Mouse (Mus musculus): ENCODE results near the gene Osbpl3. TPM values are rescaled to one million over a fixed set of nuclear protein-coding genes. Genes with fewer than 3 reads are reported as not detected.

The Osbpl3 gene
- polyA plus RNA-seq, 1 experiment: not detected

- no peak overlapping the region for H3K27ac ChIP-seq (ENCODE audit: insufficient read depth, low read depth, low read length)
- H3K4me1 ChIP-seq (ENCODE audit: control insufficient read depth, insufficient read depth, low read length): 0 out of 2 replicates have a peak, but pooled peaks cover 2% of the 10 kb centered on the region
- no peak for TF ChIP-seq POLR2A (IDR thresholded peaks at IDR 0.05; ENCODE audit: insufficient read depth, low read depth, low read length)
- no peak for TF ChIP-seq CTCF (IDR thresholded peaks at IDR 0.05; ENCODE audit: insufficient read depth, low read depth, low read length)
- no peak overlapping the region for H3K4me3 ChIP-seq (ENCODE audit: insufficient read depth, low read depth, low read length)
- WGBS: 89% methylated on average over 2 of the region's 2 CpGs
Measured at GRCm38 (mm10) chr6:50437815-50438214, 18.2 kb downstream of the Osbpl3 start.

- TF ChIP-seq POLR2A (IDR thresholded peaks at IDR 0.05; ENCODE audit: insufficient read depth, low read depth, low read length) (no peak), CTCF (IDR thresholded peaks at IDR 0.05; ENCODE audit: insufficient read depth, low read depth, low read length) (no peak)
- WGBS: 51% methylated on average over 2 of the region's 2 CpGs
Measured at GRCm38 (mm10) chr6:50436661-50437060, 19.3 kb downstream of the Osbpl3 start.

GRCm38 (mm10) chr6:50432491-50432890 lies 23.5 kb downstream of the Osbpl3 start:
- 30% methylated on average over 5 of the region's 5 CpGs for WGBS
- Histone ChIP-seq H3K4me1 (ENCODE audit: control insufficient read depth, insufficient read depth, low read length) (0 out of 2 replicates have a peak, but pooled peaks cover 2% of the 10 kb centered on the region), H3K27ac (ENCODE audit: insufficient read depth, low read depth, low read length) (no peak overlapping the region), H3K4me3 (ENCODE audit: insufficient read depth, low read depth, low read length) (no peak overlapping the region)
- TF ChIP-seq CTCF (IDR thresholded peaks at IDR 0.05; ENCODE audit: insufficient read depth, low read depth, low read length): no peak
- TF ChIP-seq POLR2A (IDR thresholded peaks at IDR 0.05; ENCODE audit: insufficient read depth, low read depth, low read length): no peak

More at GRCm38 (mm10) chr6:50436661-50437060, 19.3 kb downstream of the Osbpl3 start:
- Histone ChIP-seq H3K27ac (ENCODE audit: insufficient read depth, low read depth, low read length) (no peak overlapping the region), H3K4me3 (ENCODE audit: insufficient read depth, low read depth, low read length) (no peak overlapping the region), H3K4me1 (ENCODE audit: control insufficient read depth, insufficient read depth, low read length) (0 out of 2 replicates have a peak, but pooled peaks cover 2% of the 10 kb centered on the region)

GRCm38 (mm10) chr6:50429299-50429698 lies 26.7 kb downstream of the Osbpl3 start:
- WGBS: 95% methylated on average over 7 of the region's 7 CpGs
- H3K27ac ChIP-seq (ENCODE audit: insufficient read depth, low read depth, low read length): no peak overlapping the region
- H3K4me1 ChIP-seq (ENCODE audit: control insufficient read depth, insufficient read depth, low read length): 0 out of 2 replicates have a peak, but pooled peaks cover 2% of the 10 kb centered on the region
- no peak overlapping the region for H3K4me3 ChIP-seq (ENCODE audit: insufficient read depth, low read depth, low read length)
- TF ChIP-seq POLR2A (IDR thresholded peaks at IDR 0.05; ENCODE audit: insufficient read depth, low read depth, low read length) (no peak), CTCF (IDR thresholded peaks at IDR 0.05; ENCODE audit: insufficient read depth, low read depth, low read length) (no peak)

- TF ChIP-seq CTCF (IDR thresholded peaks at IDR 0.05; ENCODE audit: insufficient read depth, low read depth, low read length) (no peak), POLR2A (IDR thresholded peaks at IDR 0.05; ENCODE audit: insufficient read depth, low read depth, low read length) (no peak)
- H3K4me1 ChIP-seq (ENCODE audit: control insufficient read depth, insufficient read depth, low read length): no peaks in the 10 kb centered on the region
- no peak overlapping the region for H3K4me3 ChIP-seq (ENCODE audit: insufficient read depth, low read depth, low read length)
- no peak overlapping the region for H3K27ac ChIP-seq (ENCODE audit: insufficient read depth, low read depth, low read length)
- WGBS: 89% methylated on average over 11 of the region's 11 CpGs
Measured at GRCm38 (mm10) chr6:50427051-50427732, 28.8 kb downstream of the Osbpl3 start.

- no peak for TF ChIP-seq POLR2A (IDR thresholded peaks at IDR 0.05; ENCODE audit: insufficient read depth, low read depth, low read length)
- 95% methylated on average over 4 of the region's 4 CpGs for WGBS
Measured at GRCm38 (mm10) chr6:50426571-50426970, 29.4 kb downstream of the Osbpl3 start.

GRCm38 (mm10) chr6:50424271-50424670 lies 31.7 kb downstream of the Osbpl3 start:
- Histone ChIP-seq H3K27ac (ENCODE audit: insufficient read depth, low read depth, low read length) (no peak overlapping the region), H3K4me3 (ENCODE audit: insufficient read depth, low read depth, low read length) (no peak overlapping the region), H3K4me1 (ENCODE audit: control insufficient read depth, insufficient read depth, low read length) (no peaks in the 10 kb centered on the region)
- 91% methylated on average over 4 of the region's 4 CpGs for WGBS
- no peak for TF ChIP-seq POLR2A (IDR thresholded peaks at IDR 0.05; ENCODE audit: insufficient read depth, low read depth, low read length)
- no peak for TF ChIP-seq CTCF (IDR thresholded peaks at IDR 0.05; ENCODE audit: insufficient read depth, low read depth, low read length)

More at GRCm38 (mm10) chr6:50426571-50426970, 29.4 kb downstream of the Osbpl3 start:
- no peak overlapping the region for H3K4me3 ChIP-seq (ENCODE audit: insufficient read depth, low read depth, low read length)
- no peaks in the 10 kb centered on the region for H3K4me1 ChIP-seq (ENCODE audit: control insufficient read depth, insufficient read depth, low read length)
- H3K27ac ChIP-seq (ENCODE audit: insufficient read depth, low read depth, low read length): no peak overlapping the region

- Histone ChIP-seq H3K27ac (ENCODE audit: insufficient read depth, low read depth, low read length) (no peak overlapping the region), H3K4me3 (ENCODE audit: insufficient read depth, low read depth, low read length) (no peak overlapping the region), H3K4me1 (ENCODE audit: control insufficient read depth, insufficient read depth, low read length) (no peaks in the 10 kb centered on the region)
- TF ChIP-seq POLR2A (IDR thresholded peaks at IDR 0.05; ENCODE audit: insufficient read depth, low read depth, low read length): no peak
- no peak for TF ChIP-seq CTCF (IDR thresholded peaks at IDR 0.05; ENCODE audit: insufficient read depth, low read depth, low read length)
- WGBS: 94% methylated on average over 2 of the region's 2 CpGs
Measured at GRCm38 (mm10) chr6:50420413-50420812, 35.6 kb downstream of the Osbpl3 start.

GRCm38 (mm10) chr6:50419518-50420290 lies 36.3 kb downstream of the Osbpl3 start:
- no peak overlapping the region for H3K4me3 ChIP-seq (ENCODE audit: insufficient read depth, low read depth, low read length)
- H3K27ac ChIP-seq (ENCODE audit: insufficient read depth, low read depth, low read length): no peak overlapping the region
- no peak for TF ChIP-seq POLR2A (IDR thresholded peaks at IDR 0.05; ENCODE audit: insufficient read depth, low read depth, low read length)
- TF ChIP-seq CTCF (IDR thresholded peaks at IDR 0.05; ENCODE audit: insufficient read depth, low read depth, low read length): no peak
- H3K4me1 ChIP-seq (ENCODE audit: control insufficient read depth, insufficient read depth, low read length): peaks cover 4% of the 10 kb centered on the region
- WGBS: 92% methylated on average over 10 of the region's 10 CpGs

Measured in olfactory bulb, adult 2 months (tissue).